Mouse (Mus musculus): ENCODE measurements around the gene Ankrd35. TPM values are rescaled to one million over a fixed set of nuclear protein-coding genes. Genes with fewer than 3 reads are reported as not detected.

Ankrd35 gene
- total and polyA plus RNA-seq, 2 experiments from 2014 or later: 4.3 to 4.9 TPM

- Histone ChIP-seq H3K4me1 (ENCODE audit: insufficient read depth, low read length) (peaks cover 9% of the 10 kb centered on the region; the same call in 1 of the 2 replicates), H3K36me3 (ENCODE audit: insufficient read depth, low read length) (peaks cover 10% of the 10 kb centered on the region), H3K4me2 (ENCODE audit: low read depth, low read length, poor library complexity, severe bottlenecking) (peak within 1 kb of the TSS; percentile 95), H3K9me3 (ENCODE audit: low read length) (no peaks in the 10 kb centered on the region), H3K9ac (replicated peaks; ENCODE audit: low read length, poor library complexity, severe bottlenecking) (peak within 1 kb of the TSS; percentile 92), H3K4me3 (ENCODE audit: low read depth, low read length) (peak within 1 kb of the TSS; percentile 66), H3K27me3 (ENCODE audit: insufficient read depth, low read length) (no peaks in the 10 kb centered on the region), H3K27ac (ENCODE audit: low read depth, low read length) (peak within 1 kb of the TSS; percentile 77)
- DNase-seq (ENCODE audit: low spot score): peak; percentile 84
- TF ChIP-seq CTCF (IDR thresholded peaks at IDR 0.05): peak; percentile 66
- peak; percentile 86 for ATAC-seq (ENCODE audit: low FRiP score)
- WGBS: 2% methylated on average over 56 of the region's 60 CpGs
Measured at GRCm38 (mm10) chr3:96634928-96635879, 34.7 kb upstream of the Ankrd35 start, which contains the start of the genes Pex11b and Gm42957. Pex11b (plus strand) TSS chr3:96635376. Gm42957 (plus strand) TSS chr3:96635474.

GRCm38 (mm10) chr3:96635906-96636305, 34.0 kb upstream of the Ankrd35 start:
- no peak for DNase-seq (ENCODE audit: low spot score)
- no peak for TF ChIP-seq CTCF (IDR thresholded peaks at IDR 0.05)
- Histone ChIP-seq H3K9ac (replicated peaks; ENCODE audit: low read length, poor library complexity, severe bottlenecking) (peak overlapping the region; percentile 92), H3K27ac (ENCODE audit: low read depth, low read length) (peak overlapping the region; percentile 77), H3K9me3 (ENCODE audit: low read length) (no peaks in the 10 kb centered on the region), H3K4me2 (ENCODE audit: low read depth, low read length, poor library complexity, severe bottlenecking) (peak overlapping the region; percentile 95), H3K36me3 (ENCODE audit: insufficient read depth, low read length) (peaks cover 10% of the 10 kb centered on the region), H3K4me3 (ENCODE audit: low read depth, low read length) (peak overlapping the region; percentile 66), H3K27me3 (ENCODE audit: insufficient read depth, low read length) (no peaks in the 10 kb centered on the region), H3K4me1 (ENCODE audit: insufficient read depth, low read length) (peaks cover 8% of the 10 kb centered on the region; the same call in 1 of the 2 replicates)
- 10% methylated on average over 15 of the region's 15 CpGs for WGBS
- ATAC-seq (ENCODE audit: low FRiP score): no peak

- no peaks in the 10 kb centered on the region for H3K9me3 ChIP-seq (ENCODE audit: low read length)
- ATAC-seq (ENCODE audit: low FRiP score): no peak
- TF ChIP-seq CTCF (IDR thresholded peaks at IDR 0.05): no peak
- peaks cover 10% of the 10 kb centered on the region for H3K36me3 ChIP-seq (ENCODE audit: insufficient read depth, low read length)
- no peak overlapping the region for H3K27ac ChIP-seq (ENCODE audit: low read depth, low read length)
- peak overlapping the region; percentile 66 for H3K4me3 ChIP-seq (ENCODE audit: low read depth, low read length)
- DNase-seq (ENCODE audit: low spot score): no peak
- no peaks in the 10 kb centered on the region for H3K27me3 ChIP-seq (ENCODE audit: insufficient read depth, low read length)
- peaks cover 6% of the 10 kb centered on the region; the same call in 1 of the 2 replicates for H3K4me1 ChIP-seq (ENCODE audit: insufficient read depth, low read length)
- WGBS: 70% methylated on average over 11 of the region's 11 CpGs
- H3K4me2 ChIP-seq (ENCODE audit: low read depth, low read length, poor library complexity, severe bottlenecking): peak overlapping the region; percentile 95
- H3K9ac ChIP-seq (replicated peaks; ENCODE audit: low read length, poor library complexity, severe bottlenecking): no peak overlapping the region
Measured at GRCm38 (mm10) chr3:96636448-96636847, 33.5 kb upstream of the Ankrd35 start.

GRCm38 (mm10) chr3:96639219-96639618, 30.7 kb upstream of the Ankrd35 start:
- DNase-seq (ENCODE audit: low spot score): peak; percentile 38
- H3K27ac ChIP-seq (ENCODE audit: low read depth, low read length): no peak overlapping the region
- no peak overlapping the region for H3K4me2 ChIP-seq (ENCODE audit: low read depth, low read length, poor library complexity, severe bottlenecking)
- H3K9me3 ChIP-seq (ENCODE audit: low read length): no peaks in the 10 kb centered on the region
- H3K36me3 ChIP-seq (ENCODE audit: insufficient read depth, low read length): peaks cover 23% of the 10 kb centered on the region
- no peak overlapping the region for H3K9ac ChIP-seq (replicated peaks; ENCODE audit: low read length, poor library complexity, severe bottlenecking)
- H3K27me3 ChIP-seq (ENCODE audit: insufficient read depth, low read length): no peaks in the 10 kb centered on the region
- peak; percentile 65 for TF ChIP-seq CTCF (IDR thresholded peaks at IDR 0.05)
- H3K4me1 ChIP-seq (ENCODE audit: insufficient read depth, low read length): peaks cover 6% of the 10 kb centered on the region; the same call in 1 of the 2 replicates
- no peak for ATAC-seq (ENCODE audit: low FRiP score)
- H3K4me3 ChIP-seq (ENCODE audit: low read depth, low read length): no peak overlapping the region
- WGBS: 76% methylated on average over 1 of the region's 1 CpGs

GRCm38 (mm10) chr3:96645018-96645649, 24.8 kb upstream of the Ankrd35 start, which contains the start of gene Itga10:
Itga10 (plus strand) TSS chr3:96645584.
- H3K36me3 ChIP-seq (ENCODE audit: insufficient read depth, low read length): peaks cover 15% of the 10 kb centered on the region
- ATAC-seq (ENCODE audit: low FRiP score) (no peak), DNase-seq (ENCODE audit: low spot score) (peak; percentile 30)
- no peak within 1 kb of the TSS for H3K27ac ChIP-seq (ENCODE audit: low read depth, low read length)
- no peak within 1 kb of the TSS for H3K4me2 ChIP-seq (ENCODE audit: low read depth, low read length, poor library complexity, severe bottlenecking)
- 68% methylated on average over 7 of the region's 7 CpGs for WGBS
- no peaks in the 10 kb centered on the region for H3K4me1 ChIP-seq (ENCODE audit: insufficient read depth, low read length)
- no peaks in the 10 kb centered on the region for H3K27me3 ChIP-seq (ENCODE audit: insufficient read depth, low read length)
- TF ChIP-seq CTCF (IDR thresholded peaks at IDR 0.05): peak; percentile 68
- H3K9me3 ChIP-seq (ENCODE audit: low read length): no peaks in the 10 kb centered on the region
- no peak within 1 kb of the TSS for H3K9ac ChIP-seq (replicated peaks; ENCODE audit: low read length, poor library complexity, severe bottlenecking)
- no peak within 1 kb of the TSS for H3K4me3 ChIP-seq (ENCODE audit: low read depth, low read length)

Data from midbrain, postnatal 0 days (tissue).